Mouse (Mus musculus) spleen, adult 2 months (tissue): ENCODE results near the gene Ift80. TPM values are rescaled to one million over a fixed set of nuclear protein-coding genes. Genes with fewer than 3 reads are reported as not detected.

Source experiments
- DNase-seq, 2 experiments: peaks; one replicate each; pipeline versions ENCODE4 v3.0.0 to v3.0.0-alpha.2; 2012 to 2021; ENCODE audit warnings: low spot score in 2 of 2, low read depth in 1 of 2
- H3K27ac ChIP-seq: fragments of 200-500 bp; 2 replicates; pipeline ENCODE4 v1.5.1; 2012; ENCODE audit warnings: low read length, inconsistent platforms; ENCODE audit not compliant: insufficient read depth
- H3K27me3 ChIP-seq: fragments of 200-500 bp; 2 replicates; pipeline ENCODE4 v1.6.1; 2012; ENCODE audit warnings: mild to moderate bottlenecking, moderate library complexity, low read length, inconsistent platforms; ENCODE audit not compliant: control insufficient read depth, insufficient read depth
- H3K36me3 ChIP-seq: fragments of 200-500 bp; 2 replicates; pipeline ENCODE4 v1.6.1; 2012; ENCODE audit warnings: mild to moderate bottlenecking, low read length, inconsistent platforms; ENCODE audit not compliant: control insufficient read depth, insufficient read depth
- H3K4me1 ChIP-seq: fragments of 200-500 bp; 2 replicates; pipeline ENCODE4 v1.6.1; 2011; ENCODE audit warnings: inconsistent platforms; ENCODE audit not compliant: control insufficient read depth, insufficient read depth, insufficient read length
- H3K4me3 ChIP-seq: fragments of 200-500 bp; 2 replicates; pipeline ENCODE4 v1.5.1; 2011; ENCODE audit warnings: mild to moderate bottlenecking, inconsistent platforms; ENCODE audit not compliant: insufficient read depth, insufficient read length; ENCODE audit errors: extremely low read depth
- CTCF ChIP-seq: fragments of 200-500 bp; IDR thresholded peaks from 2 replicates; pipeline ENCODE4 v1.5.1; 2011; ENCODE audit warnings: mild to moderate bottlenecking, inconsistent platforms; ENCODE audit not compliant: insufficient read depth, insufficient read length, insufficient replicate concordance; ENCODE audit errors: extremely low read depth
- POLR2A ChIP-seq: fragments of 200-500 bp; IDR thresholded peaks from 2 replicates; pipeline ENCODE4 v1.6.1; 2011; ENCODE audit warnings: low read depth, low read length, inconsistent platforms
- WGBS: fragments of 180-500 bp; shearing (Covaris S2); methylation state at CpG from one replicate; pipeline ENCODE4 v1.1.7; 2018; 5-methylcytosine and 5-hydroxymethylcytosine counted together
- polyA plus RNA-seq: library from polyadenylated mRNA; depleted of rRNA; stranded (reverse); fragments of >200 nt; gene quantifications from 2 replicates; pipeline ENCODE4 v1.2.3, GENCODE M21; 2012

Gene Ift80
- polyA plus RNA-seq, 1 experiment = 3.1 TPM

- DNase-seq = peak; percentile 50 to 55
- WGBS = 10% methylated on average over 9 of the region's 9 CpGs
- H3K4me3 ChIP-seq = no peak overlapping the region
- H3K36me3 ChIP-seq = no peaks in the 10 kb centered on the region
- H3K27me3 ChIP-seq = no peaks in the 10 kb centered on the region
- TF ChIP-seq CTCF (no peak), POLR2A (no peak)
- H3K4me1 ChIP-seq = peaks cover 15% of the 10 kb centered on the region
- peak overlapping the region; percentile 31; the same call in 1 of the 2 replicates for H3K27ac ChIP-seq
These were observed 23.5 kb downstream of the Ift80 start for GRCm38 (mm10) chr3:68980898-68981297.

- Histone ChIP-seq H3K4me1 (peaks cover 16% of the 10 kb centered on the region), H3K27me3 (no peaks in the 10 kb centered on the region), H3K4me3 (no peak overlapping the region), H3K36me3 (no peaks in the 10 kb centered on the region), H3K27ac (no peak overlapping the region)
- TF ChIP-seq POLR2A (no peak), CTCF (no peak)
- no peak for DNase-seq
- WGBS = 84% methylated on average over 10 of the region's 10 CpGs
These were observed 25.2 kb downstream of the Ift80 start for GRCm38 (mm10) chr3:68979187-68979586.

- Histone ChIP-seq H3K4me3 (no peak overlapping the region), H3K27me3 (no peaks in the 10 kb centered on the region), H3K27ac (peak overlapping the region; percentile 15; the same call in 1 of the 2 replicates), H3K36me3 (no peaks in the 10 kb centered on the region), H3K4me1 (peaks cover 16% of the 10 kb centered on the region)
- WGBS = 74% methylated on average over 4 of the region's 4 CpGs
- TF ChIP-seq POLR2A (no peak), CTCF (no peak)
- DNase-seq = no peak
These were observed 26.7 kb downstream of the Ift80 start for GRCm38 (mm10) chr3:68977696-68978095.

DNA sequence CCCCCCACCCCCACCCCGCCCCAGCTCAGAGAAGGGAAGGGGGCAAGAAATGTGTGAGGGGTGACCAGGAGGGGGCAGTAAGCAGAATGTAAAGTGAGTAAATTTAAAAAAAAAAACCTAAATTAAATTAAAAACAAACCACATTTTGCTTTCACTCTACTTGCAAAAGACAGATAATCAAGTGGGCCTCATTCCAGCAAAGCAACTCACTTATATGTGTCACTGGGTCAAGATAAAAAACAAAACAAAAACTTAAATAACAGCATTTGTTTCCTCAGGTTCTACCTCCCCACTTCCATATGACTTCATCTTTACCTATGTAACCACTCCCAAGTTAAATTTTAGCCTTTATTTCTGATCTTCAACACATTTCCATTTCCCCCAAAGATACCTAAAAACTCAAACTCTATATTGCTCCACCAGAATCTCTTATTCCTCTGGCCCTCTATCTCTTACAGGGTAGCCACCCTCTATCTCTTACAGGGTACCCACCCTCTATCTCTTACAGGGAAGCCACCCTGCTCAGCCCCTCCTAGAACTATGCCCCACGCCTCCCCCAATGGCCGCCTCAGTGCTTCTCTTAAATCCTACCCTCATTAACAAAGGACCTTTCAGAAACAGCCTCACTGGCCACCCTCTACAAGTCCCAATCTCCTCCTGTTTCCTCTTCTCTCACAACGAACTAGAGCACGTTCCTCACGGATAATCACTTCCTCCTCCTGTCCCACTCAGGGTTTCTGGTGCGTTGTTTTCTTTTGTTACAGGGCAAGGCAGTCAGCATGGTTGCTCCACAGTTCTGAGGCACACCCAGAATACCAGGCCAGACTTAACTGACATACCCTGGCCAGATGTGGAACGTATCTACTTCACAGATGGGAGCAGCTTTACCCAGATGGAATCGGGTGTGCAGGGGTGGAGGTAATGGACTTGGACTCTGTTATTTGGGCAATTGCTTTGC lies 28.6 kb downstream of the Ift80 start:
- H3K27ac ChIP-seq = peak overlapping the region; percentile 78
- peaks cover 16% of the 10 kb centered on the region for H3K4me1 ChIP-seq

DNA sequence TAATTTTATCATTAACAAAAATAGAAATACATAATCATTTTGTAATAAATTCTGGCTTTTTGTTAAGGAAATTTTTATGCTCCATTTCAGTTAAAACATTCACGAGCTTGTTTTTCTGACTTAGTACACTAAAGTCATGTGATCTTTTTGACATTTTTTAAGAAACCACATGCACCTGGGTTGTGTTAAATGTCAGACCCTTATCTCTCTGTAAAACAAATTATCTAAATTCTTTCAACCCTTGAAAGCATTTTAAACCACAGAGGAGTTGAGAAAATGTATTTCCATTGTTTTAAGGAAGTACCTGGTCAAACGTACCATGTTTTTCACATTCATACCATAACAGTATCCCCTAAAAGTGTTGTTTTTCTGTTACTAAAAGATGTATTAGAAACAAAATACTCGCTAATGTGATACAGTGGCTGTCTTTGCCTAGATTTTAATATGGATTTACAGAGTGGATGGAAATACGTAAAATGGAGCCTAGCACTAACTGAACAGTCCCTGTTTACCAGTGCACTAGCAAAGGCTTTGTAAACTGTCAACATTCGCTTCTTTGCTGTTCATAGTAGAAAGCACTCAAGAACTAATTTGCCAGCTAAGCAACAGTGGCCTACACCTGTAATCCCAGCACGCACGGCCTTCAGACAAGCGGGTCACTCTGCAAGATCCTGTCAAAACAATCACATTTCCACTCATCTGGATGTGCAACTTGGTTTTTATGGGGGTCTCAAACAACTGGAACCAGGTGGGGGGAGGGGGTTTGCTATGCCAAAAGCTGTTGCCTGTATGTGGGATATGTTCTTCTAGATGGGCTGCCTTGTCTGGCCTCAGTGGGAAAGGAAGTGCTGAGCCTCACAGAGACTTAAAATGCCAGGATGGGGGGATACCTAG lies 29.5 kb downstream of the Ift80 start:
- WGBS = 56% methylated on average over 8 of the region's 8 CpGs
- TF ChIP-seq POLR2A (no peak), CTCF (no peak)
- H3K27ac ChIP-seq = peak overlapping the region; percentile 78
- H3K4me3 ChIP-seq = no peak overlapping the region
- no peaks in the 10 kb centered on the region for H3K27me3 ChIP-seq
- no peaks in the 10 kb centered on the region for H3K36me3 ChIP-seq
- H3K4me1 ChIP-seq = peaks cover 11% of the 10 kb centered on the region
- DNase-seq = no peak

More for the DNA sequence above, 28.6 kb downstream of the Ift80 start:
- 62% methylated on average over 9 of the region's 9 CpGs for WGBS
- TF ChIP-seq CTCF (no peak), POLR2A (no peak)
- no peaks in the 10 kb centered on the region for H3K27me3 ChIP-seq
- H3K36me3 ChIP-seq = no peaks in the 10 kb centered on the region
- no peak for DNase-seq
- H3K4me3 ChIP-seq = no peak overlapping the region

GRCm38 (mm10) chr3:68973574-68973973 lies 30.8 kb downstream of the Ift80 start:
- peak overlapping the region; percentile 69 for H3K27ac ChIP-seq
- 53% methylated on average over 1 of the region's 1 CpGs for WGBS
- no peak for DNase-seq
- H3K4me1 ChIP-seq = peaks cover 6% of the 10 kb centered on the region
- no peaks in the 10 kb centered on the region for H3K36me3 ChIP-seq
- H3K4me3 ChIP-seq = no peak overlapping the region
- TF ChIP-seq POLR2A (no peak), CTCF (no peak)
- H3K27me3 ChIP-seq = no peaks in the 10 kb centered on the region
